Mouse (Mus musculus): Measurements from ENCODE around the gene Snx29.

DNA sequence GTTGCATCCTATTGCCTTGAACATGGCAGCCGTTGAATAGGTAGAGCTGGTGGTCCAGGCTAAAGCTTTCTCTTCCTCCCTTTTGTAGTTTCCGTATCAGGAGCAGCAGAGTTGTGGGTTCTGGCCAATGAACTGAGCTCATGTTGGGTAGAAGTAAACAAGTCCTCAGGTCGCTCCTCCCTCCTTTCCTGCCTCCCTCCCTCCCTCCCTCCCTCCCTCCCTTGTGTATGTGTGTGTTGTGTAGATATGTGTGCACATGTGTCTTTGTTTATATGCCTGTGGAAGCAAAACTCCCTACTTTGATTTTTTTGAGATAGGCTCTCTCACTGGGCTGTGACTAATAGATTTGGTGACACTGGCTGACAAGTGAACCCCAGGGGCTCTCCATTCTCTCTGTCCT, 251.8 kb downstream of the Snx29 start:
- TF ChIP-seq CTCF (conservative IDR thresholded peaks at IDR 0.05; ENCODE audit: low read length) (no peak), POU5F1 (IDR thresholded peaks at IDR 0.05; ENCODE audit: borderline replicate concordance, low read length) (no peak)

Measured in E14TG2a.4 (cell line).